Mouse (Mus musculus) ES-E14 (cell line): Measurements from ENCODE around the gene Cadm1.

Experiments
- CHD2 ChIP-seq: IDR thresholded peaks from 2 replicates; pipeline ENCODE4 v1.6.1; 2014; ENCODE audit warnings: mild to moderate bottlenecking, low read depth, low read length, inconsistent platforms
- HCFC1 ChIP-seq: IDR thresholded peaks from 2 replicates; pipeline ENCODE4 v1.6.1; 2012; ENCODE audit warnings: low read length, inconsistent platforms, borderline replicate concordance; ENCODE audit not compliant: insufficient read depth
- ZC3H11A ChIP-seq: IDR thresholded peaks from 2 replicates; pipeline ENCODE4 v1.6.1; 2012; ENCODE audit warnings: low read depth, mild to moderate bottlenecking, inconsistent platforms, low read length, borderline replicate concordance
- ZNF384 ChIP-seq: IDR thresholded peaks from 2 replicates; pipeline ENCODE4 v1.6.1; 2012; ENCODE audit warnings: low read depth, low read length, inconsistent platforms

DNA sequence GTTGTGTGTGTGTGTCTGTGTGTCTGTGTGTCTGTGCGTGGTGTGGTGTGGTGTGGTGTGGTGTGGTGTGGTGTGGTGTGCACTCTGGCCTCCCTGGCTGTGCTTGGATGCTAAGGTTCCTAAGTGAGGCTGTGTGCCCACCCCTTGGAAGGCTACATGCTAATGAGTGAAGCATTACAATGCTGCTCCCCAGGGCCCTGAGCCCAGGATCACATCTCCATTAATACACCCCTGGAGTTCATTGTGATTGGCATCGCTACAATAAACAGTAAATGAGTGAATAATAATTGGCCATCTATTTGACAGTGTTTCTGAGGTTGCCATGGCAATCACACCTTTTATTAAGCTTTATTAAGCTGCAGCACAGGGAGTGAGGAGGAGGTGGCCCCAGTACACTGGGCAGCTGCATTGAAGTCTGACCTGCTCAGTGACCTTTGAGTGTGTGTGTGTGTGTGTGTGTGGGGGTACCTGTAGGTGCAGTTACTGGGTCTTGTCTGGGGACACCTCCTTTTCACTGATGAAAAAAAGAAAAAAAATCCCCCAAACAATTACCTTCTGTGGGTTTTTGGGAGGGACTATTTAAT is 374.5 kb downstream of the Cadm1 start:
- TF ChIP-seq ZNF384 = no peak
- no peak for TF ChIP-seq HCFC1
- TF ChIP-seq ZC3H11A = no peak
- TF ChIP-seq CHD2 = no peak
